Mouse (Mus musculus): ENCODE results near the gene Guca1a. TPM values are rescaled to one million over a fixed set of nuclear protein-coding genes. Genes with fewer than 3 reads are reported as not detected.

Gene Guca1a
- polyA plus RNA-seq, 1 experiment from 2014 or later, result 2.7 TPM

- H3K4me2 ChIP-seq (replicated peaks), result no peak overlapping the region
- no peak overlapping the region for H3K27ac ChIP-seq
- peaks cover 71% of the 10 kb centered on the region for H3K27me3 ChIP-seq
- WGBS, result 31% methylated on average over 8 of the region's 8 CpGs
- H3K9ac ChIP-seq, result no peak overlapping the region
- no peak for ATAC-seq (ENCODE audit: low FRiP score, low read depth)
- H3K36me3 ChIP-seq, result no peaks in the 10 kb centered on the region
- no peak overlapping the region for H3K4me3 ChIP-seq
- H3K4me1 ChIP-seq, result no peaks in the 10 kb centered on the region
- H3K9me3 ChIP-seq, result no peaks in the 10 kb centered on the region
These were observed 8.1 kb upstream of the Guca1a start for GRCm38 (mm10) chr17:47408558-47408898.

DNA sequence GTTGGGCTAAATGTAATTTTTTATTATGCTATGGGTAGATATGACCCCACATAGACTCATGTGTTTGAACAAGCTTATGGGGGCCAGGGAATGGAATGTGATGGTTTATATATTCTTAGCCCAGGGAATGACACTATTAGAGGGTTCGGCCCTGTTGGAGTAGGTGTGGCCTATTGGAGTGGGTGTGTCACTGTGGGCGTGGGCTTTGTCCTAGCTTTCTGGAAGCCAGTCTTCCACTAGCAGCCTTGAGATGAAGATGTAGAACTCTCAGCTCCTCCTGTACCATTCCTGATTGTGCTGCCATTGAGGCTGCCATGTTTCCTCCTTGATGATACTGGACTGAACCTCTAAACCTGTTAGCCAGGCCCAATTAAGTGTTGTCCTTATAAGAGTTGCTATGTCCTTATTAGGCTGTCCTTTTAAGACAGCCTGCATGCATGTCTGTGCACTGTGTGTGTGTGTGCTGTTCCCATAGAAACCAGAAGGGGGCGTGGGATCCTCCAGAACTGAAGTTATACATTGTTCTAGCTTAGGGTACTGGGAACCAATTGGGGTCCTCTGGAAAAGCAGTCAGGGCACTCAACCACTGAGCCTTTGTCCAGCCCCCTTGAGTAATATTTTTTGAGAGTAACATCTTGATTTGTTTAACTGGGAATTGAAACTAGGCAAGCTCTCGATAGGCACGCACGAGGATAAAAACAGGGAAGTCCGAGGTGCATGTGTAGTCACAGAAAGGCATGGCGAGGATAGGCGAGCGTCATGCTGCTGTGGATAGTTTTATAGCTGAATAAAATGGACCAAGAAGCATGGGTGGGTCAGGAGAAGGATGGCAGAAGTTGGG is 7.6 kb upstream of the Guca1a start:
- Histone ChIP-seq H3K4me3 (no peak overlapping the region), H3K27me3 (peaks cover 68% of the 10 kb centered on the region), H3K27ac (no peak overlapping the region), H3K9ac (no peak overlapping the region), H3K4me1 (no peaks in the 10 kb centered on the region), H3K9me3 (no peaks in the 10 kb centered on the region), H3K4me2 (replicated peaks) (no peak overlapping the region), H3K36me3 (no peaks in the 10 kb centered on the region)
- WGBS, result 54% methylated on average over 10 of the region's 10 CpGs
- ATAC-seq (ENCODE audit: low FRiP score, low read depth), result no peak

DNA sequence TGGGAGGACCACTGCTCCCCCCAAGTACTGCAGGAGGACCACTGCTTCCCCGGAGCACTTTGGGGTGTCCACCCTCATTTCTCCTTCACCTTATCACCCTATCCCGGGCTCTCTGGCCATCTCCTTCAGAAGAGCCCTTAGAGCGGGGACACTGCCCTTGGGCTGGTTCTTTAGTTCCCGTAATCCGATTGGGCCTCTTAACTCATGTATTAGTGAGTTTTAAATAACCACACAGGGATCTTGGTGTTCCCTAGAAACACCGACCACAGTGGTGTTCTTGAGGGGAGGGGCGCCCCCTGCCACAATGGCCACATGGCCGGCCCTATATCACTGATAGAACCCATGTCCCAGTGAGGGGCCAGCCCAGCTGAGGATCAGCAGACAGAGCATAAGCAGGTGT is 1.3 kb downstream of the Guca1a start:
- Histone ChIP-seq H3K9ac (no peak overlapping the region), H3K27ac (no peak overlapping the region), H3K27me3 (peaks cover 63% of the 10 kb centered on the region), H3K4me2 (replicated peaks) (no peak overlapping the region), H3K9me3 (no peaks in the 10 kb centered on the region), H3K4me1 (peaks cover 11% of the 10 kb centered on the region), H3K4me3 (no peak overlapping the region), H3K36me3 (no peaks in the 10 kb centered on the region)
- ATAC-seq (ENCODE audit: low FRiP score, low read depth), result no peak
- WGBS, result 86% methylated on average over 8 of the region's 8 CpGs

- no peaks in the 10 kb centered on the region for H3K36me3 ChIP-seq
- ATAC-seq (ENCODE audit: low FRiP score, low read depth), result peak; percentile 48; the same call in 1 of the 2 replicates
- peaks cover 60% of the 10 kb centered on the region for H3K27me3 ChIP-seq
- H3K27ac ChIP-seq, result no peak overlapping the region
- H3K4me2 ChIP-seq (replicated peaks), result peak overlapping the region; percentile 58
- peaks cover 11% of the 10 kb centered on the region for H3K4me1 ChIP-seq
- H3K4me3 ChIP-seq, result peak overlapping the region; percentile 35
- WGBS, result 2% methylated on average over 19 of the region's 20 CpGs
- no peaks in the 10 kb centered on the region for H3K9me3 ChIP-seq
- peak overlapping the region; percentile 40; the same call in 1 of the 2 replicates for H3K9ac ChIP-seq
These were observed 4.9 kb downstream of the Guca1a start for GRCm38 (mm10) chr17:47395376-47395913.

DNA sequence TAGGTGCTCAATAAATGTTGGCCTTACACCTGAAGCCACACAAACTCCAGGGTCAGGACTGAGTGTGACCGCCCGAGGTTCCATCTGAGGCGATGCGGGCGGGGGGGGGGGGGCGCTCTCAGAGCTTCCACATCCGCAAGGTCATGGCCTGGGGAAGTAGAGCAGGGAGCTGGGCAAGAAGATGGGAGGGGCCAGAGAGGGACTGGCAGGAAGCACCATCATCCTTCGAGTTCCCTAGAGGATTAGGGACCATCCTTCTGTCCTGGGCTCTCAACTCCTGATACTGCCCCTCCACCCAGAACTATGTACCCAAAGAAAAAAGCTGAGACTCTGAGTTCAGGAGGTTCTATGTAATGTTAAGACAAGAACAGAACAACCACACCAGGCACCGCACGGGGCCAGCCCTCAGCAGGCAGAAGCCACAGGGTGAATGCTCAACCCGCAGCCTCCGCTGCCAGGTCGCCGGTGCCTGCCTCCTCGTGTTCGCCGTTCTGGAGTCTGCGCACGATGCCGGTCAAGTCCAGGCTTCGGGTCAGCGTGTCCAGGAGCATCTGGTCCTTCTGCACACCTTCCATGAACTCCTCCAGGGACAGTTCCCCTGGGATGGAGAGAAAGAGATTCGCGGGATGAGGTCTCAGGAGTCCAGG is 6.0 kb downstream of the Guca1a start:
- H3K9ac ChIP-seq, result peak overlapping the region; percentile 40; the same call in 1 of the 2 replicates
- ATAC-seq (ENCODE audit: low FRiP score, low read depth), result no peak
- no peaks in the 10 kb centered on the region for H3K9me3 ChIP-seq
- no peaks in the 10 kb centered on the region for H3K36me3 ChIP-seq
- H3K27ac ChIP-seq, result no peak overlapping the region
- peaks cover 11% of the 10 kb centered on the region for H3K4me1 ChIP-seq
- WGBS, result 17% methylated on average over 23 of the region's 24 CpGs
- peaks cover 49% of the 10 kb centered on the region for H3K27me3 ChIP-seq
- peak overlapping the region; percentile 58 for H3K4me2 ChIP-seq (replicated peaks)
- peak overlapping the region; percentile 35 for H3K4me3 ChIP-seq

GRCm38 (mm10) chr17:47386649-47387048 is 13.7 kb downstream of the Guca1a start:
- H3K36me3 ChIP-seq, result 0 out of 2 replicates have a peak, but pooled peaks cover 3% of the 10 kb centered on the region
- 57% methylated on average over 4 of the region's 4 CpGs for WGBS

GRCm38 (mm10) chr17:47385145-47385544 is 15.2 kb downstream of the Guca1a start, which contains the start of gene Guca1b:
Guca1b (plus strand) TSS chr17:47385393.
- Histone ChIP-seq H3K9me3 (no peaks in the 10 kb centered on the region), H3K4me3 (no peak within 1 kb of the TSS), H3K9ac (no peak within 1 kb of the TSS), H3K27me3 (0 out of 2 replicates have a peak, but pooled peaks cover 3% of the 10 kb centered on the region), H3K4me2 (replicated peaks) (no peak within 1 kb of the TSS), H3K36me3 (peaks cover 17% of the 10 kb centered on the region), H3K4me1 (no peaks in the 10 kb centered on the region), H3K27ac (no peak within 1 kb of the TSS)
- WGBS, result 34% methylated on average over 10 of the region's 10 CpGs
- no peak for ATAC-seq (ENCODE audit: low FRiP score, low read depth)

More at GRCm38 (mm10) chr17:47386649-47387048, 13.7 kb downstream of the Guca1a start:
- H3K9me3 ChIP-seq, result no peaks in the 10 kb centered on the region
- peaks cover 3% of the 10 kb centered on the region; the same call in 1 of the 2 replicates for H3K27me3 ChIP-seq
- H3K9ac ChIP-seq, result no peak overlapping the region
- no peak for ATAC-seq (ENCODE audit: low FRiP score, low read depth)
- no peak overlapping the region for H3K4me3 ChIP-seq
- H3K4me1 ChIP-seq, result no peaks in the 10 kb centered on the region
- no peak overlapping the region for H3K27ac ChIP-seq
- no peak overlapping the region for H3K4me2 ChIP-seq (replicated peaks)

DNA sequence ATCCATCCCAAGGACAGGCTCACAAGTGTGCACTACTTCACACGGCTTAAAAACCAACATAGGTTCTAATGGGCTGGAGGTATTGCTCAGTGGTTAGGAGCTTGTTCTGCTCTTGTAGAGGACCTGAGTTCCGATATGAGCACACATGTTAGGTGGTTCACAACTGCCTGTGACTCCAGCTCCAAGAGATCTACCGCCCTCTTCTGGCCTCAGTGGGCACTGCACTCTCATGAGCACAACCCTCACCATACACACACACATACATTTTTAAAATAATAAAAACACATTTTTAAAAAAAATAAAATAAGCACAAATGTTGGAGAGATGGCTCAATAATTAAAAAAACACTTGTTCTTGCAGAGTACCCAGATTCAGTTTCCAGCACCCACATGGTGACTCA is 16.3 kb downstream of the Guca1a start:
- 88% methylated on average over 3 of the region's 3 CpGs for WGBS
- Histone ChIP-seq H3K4me3 (no peak overlapping the region), H3K27me3 (0 out of 2 replicates have a peak, but pooled peaks cover 3% of the 10 kb centered on the region), H3K36me3 (peaks cover 28% of the 10 kb centered on the region), H3K4me1 (no peaks in the 10 kb centered on the region), H3K4me2 (replicated peaks) (no peak overlapping the region), H3K9me3 (no peaks in the 10 kb centered on the region), H3K27ac (no peak overlapping the region), H3K9ac (no peak overlapping the region)
- no peak for ATAC-seq (ENCODE audit: low FRiP score, low read depth)

DNA sequence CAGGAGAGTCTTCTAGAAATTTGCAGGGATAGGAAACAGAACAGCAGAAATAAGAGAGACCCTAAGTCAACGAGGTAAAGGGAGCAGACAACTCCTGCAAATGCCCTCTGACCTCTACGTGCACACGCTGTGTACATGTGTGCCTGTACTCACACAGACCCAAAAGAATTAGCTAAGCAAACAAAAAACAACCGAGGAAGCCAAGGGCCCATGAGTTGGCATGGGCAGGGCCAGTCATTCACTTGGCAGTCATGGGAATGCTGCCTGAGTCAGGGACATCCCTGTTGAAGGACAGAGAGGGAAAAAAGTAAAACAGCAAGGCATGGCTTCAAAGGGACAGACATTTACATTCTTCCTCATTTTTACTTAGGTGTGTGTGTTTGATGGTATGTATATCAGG is 17.1 kb downstream of the Guca1a start:
- Histone ChIP-seq H3K36me3 (peaks cover 34% of the 10 kb centered on the region), H3K4me2 (replicated peaks) (no peak overlapping the region), H3K9ac (no peak overlapping the region), H3K27ac (no peak overlapping the region), H3K27me3 (0 out of 2 replicates have a peak, but pooled peaks cover 3% of the 10 kb centered on the region), H3K9me3 (no peaks in the 10 kb centered on the region), H3K4me1 (no peaks in the 10 kb centered on the region), H3K4me3 (no peak overlapping the region)
- ATAC-seq (ENCODE audit: low FRiP score, low read depth), result no peak
- 90% methylated on average over 4 of the region's 4 CpGs for WGBS

GRCm38 (mm10) chr17:47381917-47382316 is 18.5 kb downstream of the Guca1a start:
- Histone ChIP-seq H3K36me3 (peaks cover 47% of the 10 kb centered on the region), H3K4me3 (no peak overlapping the region), H3K9me3 (no peaks in the 10 kb centered on the region), H3K4me1 (no peaks in the 10 kb centered on the region), H3K27me3 (0 out of 2 replicates have a peak, but pooled peaks cover 3% of the 10 kb centered on the region), H3K9ac (no peak overlapping the region), H3K4me2 (replicated peaks) (no peak overlapping the region), H3K27ac (no peak overlapping the region)
- ATAC-seq (ENCODE audit: low FRiP score, low read depth), result no peak
- WGBS, result 83% methylated on average over 11 of the region's 11 CpGs

DNA sequence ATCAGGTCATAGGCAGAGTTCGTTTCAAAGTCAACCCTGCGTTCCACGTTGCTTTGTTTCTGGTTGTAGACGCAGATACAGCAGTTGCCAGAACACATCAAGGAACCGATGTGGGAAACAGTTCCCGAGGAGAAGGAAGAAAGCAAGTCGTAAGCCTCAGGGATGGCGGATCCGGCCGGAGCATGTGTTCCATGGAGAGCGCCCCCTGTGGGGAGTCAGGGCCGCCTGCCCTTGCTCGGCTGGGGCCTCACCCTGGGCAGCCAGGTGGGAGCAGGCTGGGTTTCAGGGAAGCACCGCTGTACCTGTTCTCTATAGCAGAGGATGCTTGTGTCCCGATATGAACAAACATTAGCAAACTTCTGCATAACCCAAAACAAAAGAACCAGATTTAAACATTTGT is 22.3 kb downstream of the Guca1a start:
- no peaks in the 10 kb centered on the region for H3K27me3 ChIP-seq
- H3K4me3 ChIP-seq, result no peak overlapping the region
- H3K27ac ChIP-seq, result no peak overlapping the region
- no peak overlapping the region for H3K9ac ChIP-seq
- no peaks in the 10 kb centered on the region for H3K4me1 ChIP-seq
- WGBS, result 81% methylated on average over 15 of the region's 15 CpGs
- peaks cover 85% of the 10 kb centered on the region for H3K36me3 ChIP-seq
- H3K9me3 ChIP-seq, result no peaks in the 10 kb centered on the region
- ATAC-seq (ENCODE audit: low FRiP score, low read depth), result no peak
- H3K4me2 ChIP-seq (replicated peaks), result no peak overlapping the region

GRCm38 (mm10) chr17:47376779-47377280 is 23.6 kb downstream of the Guca1a start:
- no peak overlapping the region for H3K9ac ChIP-seq
- no peak overlapping the region for H3K4me2 ChIP-seq (replicated peaks)
- H3K27me3 ChIP-seq, result no peaks in the 10 kb centered on the region
- H3K9me3 ChIP-seq, result no peaks in the 10 kb centered on the region
- H3K36me3 ChIP-seq, result peaks cover 93% of the 10 kb centered on the region
- no peak overlapping the region for H3K4me3 ChIP-seq
- WGBS, result 89% methylated on average over 6 of the region's 6 CpGs
- H3K4me1 ChIP-seq, result 0 out of 2 replicates have a peak, but pooled peaks cover under 1% of the 10 kb centered on the region
- H3K27ac ChIP-seq, result no peak overlapping the region
- ATAC-seq (ENCODE audit: low FRiP score, low read depth), result no peak

Measured in limb, embryonic 13.5 days (tissue).